Mouse (Mus musculus) neutrophil, adult 83 days (primary cell): ENCODE results near the gene Vmn1r44. TPM values are rescaled to one million over a fixed set of nuclear protein-coding genes. Genes with fewer than 3 reads are reported as not detected.

Source experiments
- total RNA-seq, 2 experiments: library from RNA; stranded (reverse); gene quantifications; one replicate each; pipeline ENCODE4 v1.2.4; 2023

Vmn1r44 gene
- total RNA-seq: not detected

GRCm38 (mm10) chr6:89883360-89883759, at the start of gene Vmn1r44:
TSS of gene Vmn1r44 (plus strand) at chr6:89883660.

GRCm38 (mm10) chr6:89876313-89876712, 7.1 kb upstream of the Vmn1r44 start, which contains the start of the genes Vmn1r42 and Vmn1r43:
TSS of gene Vmn1r42 (minus strand) at chr6:89876413.
TSS of gene Vmn1r43 (minus strand) at chr6:89876413.

GRCm38 (mm10) chr6:89940498-89940897, 57.0 kb downstream of the Vmn1r44 start, which contains the start of gene Vmn1r45:
TSS of gene Vmn1r45 (minus strand) at chr6:89940598.

Other genes with a start within 250 kb of the Vmn1r44 start
- 1 to 10 TPM in 1 of 2 experiments, under 1 TPM in 1; 0.79 to 1.5 TPM for gene Txnrd3, start 239.7 kb upstream of the Vmn1r44 start, total RNA-seq
- gene Vmn1r40, start 176.1 kb upstream of the Vmn1r44 start, total RNA-seq: not detected
- gene Vmn1r41, start 142.9 kb upstream of the Vmn1r44 start, total RNA-seq: not detected
- not detected for gene Vmn1r42, start 7.2 kb upstream of the Vmn1r44 start, total RNA-seq
- not detected for gene Vmn1r43, start 7.2 kb upstream of the Vmn1r44 start, total RNA-seq
- not detected for gene Vmn1r45, start 56.9 kb downstream of the Vmn1r44 start, total RNA-seq
- not detected for gene Vmn1r46, start 85.7 kb downstream of the Vmn1r44 start, total RNA-seq
- gene Vmn1r47, start 132.5 kb downstream of the Vmn1r44 start, total RNA-seq: not detected
- gene Vmn1r48, start 153.2 kb downstream of the Vmn1r44 start, total RNA-seq: not detected
- gene Vmn1r49, start 194.8 kb downstream of the Vmn1r44 start, total RNA-seq: not detected
- gene Vmn1r50, start 217.8 kb downstream of the Vmn1r44 start, total RNA-seq: not detected
- not detected for gene Vmn1r51, start 238.9 kb downstream of the Vmn1r44 start, total RNA-seq